Mouse (Mus musculus): ENCODE data around the gene Nsrp1.
"Not testable (repeated sequence)": the region's sequence is repeated elsewhere in the genome, so short reads cannot be mapped to it uniquely, and the experiment has no call there.

Gene Nsrp1

GRCm38 (mm10) chr11:77078273-77079134 lies at the start of gene Nsrp1:
Gene Nsrp1 (minus strand): TSS chr11:77078435.
- peak; percentile 89 to 93 for DNase-seq

- DNase-seq: no peak
These were observed 32.9 kb upstream of the Nsrp1 start for GRCm38 (mm10) chr11:77111141-77111540.

GRCm38 (mm10) chr11:77108442-77108841 lies 30.2 kb upstream of the Nsrp1 start:
- no peak for DNase-seq

DNA sequence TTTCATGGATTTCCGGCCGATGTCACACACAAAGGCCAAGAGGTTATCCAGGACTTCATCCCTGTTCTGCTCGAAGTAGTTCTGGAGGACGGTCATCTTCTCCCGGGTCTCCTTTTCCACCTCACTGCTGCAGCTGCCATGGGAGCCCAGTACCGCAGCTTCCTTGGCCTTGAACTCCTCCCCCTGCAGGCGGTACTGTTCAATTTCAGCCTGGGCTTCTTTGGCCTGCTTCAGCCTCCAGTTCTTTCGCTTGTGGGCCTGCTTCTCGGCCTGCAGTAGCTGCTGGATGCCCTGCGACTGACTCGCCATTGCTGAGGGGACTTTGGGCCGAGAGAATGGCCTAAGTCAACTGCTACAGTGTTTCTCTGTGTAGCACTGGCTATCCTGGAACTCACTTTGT lies 29.6 kb upstream of the Nsrp1 start:
- DNase-seq: not testable (repeated sequence)

GRCm38 (mm10) chr11:77106961-77107360 lies 28.7 kb upstream of the Nsrp1 start:
- DNase-seq: no peak

GRCm38 (mm10) chr11:77100137-77100937 lies 22.1 kb upstream of the Nsrp1 start:
- peak; percentile 66 to 89 for DNase-seq

DNA sequence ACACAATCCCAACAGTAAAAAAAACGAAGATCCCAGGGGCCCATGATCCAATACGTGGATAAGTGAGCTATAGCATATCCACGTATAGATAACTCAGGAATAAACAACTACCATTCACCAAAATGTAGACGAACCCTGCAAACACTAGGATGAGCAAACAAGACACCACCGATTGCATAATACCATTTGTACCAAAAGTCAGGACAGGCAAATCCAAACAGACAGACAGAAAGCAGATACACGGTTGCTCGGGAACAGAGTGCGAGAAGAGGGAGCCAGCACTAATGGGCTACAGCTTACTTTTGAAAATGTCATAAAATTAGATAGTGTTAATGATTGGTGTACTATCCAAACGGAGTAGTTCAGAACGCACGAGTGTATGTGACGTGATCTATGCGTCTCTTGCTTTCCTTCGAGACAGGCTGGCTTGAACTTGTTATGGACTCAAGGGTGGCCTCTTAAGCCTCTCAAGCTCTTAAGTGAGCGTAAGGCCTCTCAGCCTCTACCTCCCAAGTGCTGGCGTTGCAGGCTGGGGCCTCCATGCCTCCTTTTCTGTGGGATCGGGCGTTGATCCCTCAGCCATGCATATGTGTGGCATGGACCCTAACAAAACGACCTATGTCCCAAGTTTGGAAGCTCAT lies 20.2 kb upstream of the Nsrp1 start:
- no peak for DNase-seq

GRCm38 (mm10) chr11:77096991-77097390 lies 18.8 kb upstream of the Nsrp1 start:
- no peak for DNase-seq

DNA sequence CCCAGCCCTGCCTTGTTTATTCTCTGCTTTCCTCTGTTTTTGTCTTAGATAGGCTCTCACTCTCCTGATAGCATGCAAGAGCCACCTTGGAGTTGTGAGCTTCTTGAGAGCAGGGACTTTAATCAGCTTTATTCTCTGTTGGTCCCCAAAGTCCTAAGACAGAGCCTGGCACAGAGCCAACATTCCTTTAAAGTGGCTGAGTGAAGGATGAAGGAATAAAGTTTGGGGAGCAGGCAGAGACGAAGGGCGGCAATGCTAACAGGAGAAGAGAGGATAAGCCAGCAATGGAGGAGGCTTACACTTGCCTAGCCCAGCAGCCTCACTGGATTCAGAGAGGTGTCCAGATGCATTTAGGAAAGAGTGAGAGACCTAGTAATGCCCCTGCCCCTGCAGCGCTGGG lies 18.3 kb upstream of the Nsrp1 start:
- no peak for DNase-seq

DNA sequence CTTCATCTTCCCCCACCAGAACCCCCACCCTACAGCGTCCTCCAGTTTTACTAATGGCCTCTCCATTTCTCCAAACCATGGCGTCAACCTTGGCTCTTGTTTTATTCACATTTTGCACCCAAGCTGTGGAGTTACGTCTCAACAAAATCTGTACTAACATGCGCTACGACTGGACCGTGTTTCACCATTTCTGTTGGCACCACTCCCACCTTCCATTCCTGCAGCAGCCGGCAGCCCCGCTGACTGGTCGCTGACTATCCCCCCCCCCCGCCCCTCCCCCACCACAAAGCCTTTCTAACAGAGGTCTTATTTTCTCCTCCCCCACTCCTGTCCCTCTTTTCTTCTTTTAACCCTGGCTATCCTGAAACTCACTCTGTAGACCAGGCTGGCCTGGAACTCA lies 17.0 kb upstream of the Nsrp1 start:
- no peak for DNase-seq

GRCm38 (mm10) chr11:77094136-77094535 lies 15.9 kb upstream of the Nsrp1 start:
- no peak for DNase-seq

- DNase-seq: peak in 1 of 2 experiments; percentile 14
These were observed 15.0 kb upstream of the Nsrp1 start for GRCm38 (mm10) chr11:77093208-77093607.

GRCm38 (mm10) chr11:77089162-77089561 lies 10.9 kb upstream of the Nsrp1 start:
- DNase-seq: no peak

DNA sequence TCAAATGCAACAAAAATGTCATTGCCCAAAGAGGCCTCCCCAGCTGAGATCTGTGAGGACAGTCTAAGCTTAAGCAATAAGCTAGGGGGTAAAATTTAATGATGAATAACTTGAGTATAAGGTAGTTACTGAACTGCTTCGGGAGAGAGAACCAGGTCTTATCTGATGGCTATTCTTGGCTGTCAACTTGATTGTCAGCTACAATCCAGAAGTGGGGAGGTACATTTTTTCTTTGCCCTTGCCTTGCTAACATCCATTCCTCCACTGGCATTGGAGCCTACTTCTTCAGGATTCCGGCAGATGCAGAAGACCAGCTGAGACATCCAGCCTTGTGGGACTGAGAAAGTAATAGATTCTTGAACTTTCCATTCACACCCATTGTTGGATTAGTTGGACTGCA lies 8.8 kb upstream of the Nsrp1 start:
- DNase-seq: no peak

GRCm38 (mm10) chr11:77084001-77084682 lies 5.9 kb upstream of the Nsrp1 start:
- DNase-seq: no peak

- no peak for DNase-seq
These were observed 1.1 kb upstream of the Nsrp1 start for GRCm38 (mm10) chr11:77079361-77079760.

DNA sequence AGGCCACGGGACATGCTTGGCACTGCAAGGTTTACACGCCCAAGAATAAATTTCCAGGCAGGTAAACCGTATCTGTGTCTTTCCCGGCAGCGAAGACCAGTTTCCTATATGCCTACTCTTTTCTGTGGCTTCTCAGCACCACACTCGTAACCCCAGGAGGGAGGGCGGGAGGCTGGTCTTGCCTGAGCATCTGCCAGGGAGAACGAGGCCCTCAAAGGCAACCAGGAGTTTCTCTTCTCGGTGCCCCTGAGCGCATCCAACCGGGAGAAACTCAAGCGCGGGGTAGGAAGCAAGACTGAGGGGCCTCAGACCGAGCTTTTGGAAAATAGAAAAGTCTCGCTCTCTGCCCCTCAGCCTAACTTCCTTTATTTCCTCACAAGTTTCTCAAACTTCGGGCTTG lies 443 bp downstream of the Nsrp1 start:
- peak in 1 of 2 experiments; percentile 15 for DNase-seq

DNA sequence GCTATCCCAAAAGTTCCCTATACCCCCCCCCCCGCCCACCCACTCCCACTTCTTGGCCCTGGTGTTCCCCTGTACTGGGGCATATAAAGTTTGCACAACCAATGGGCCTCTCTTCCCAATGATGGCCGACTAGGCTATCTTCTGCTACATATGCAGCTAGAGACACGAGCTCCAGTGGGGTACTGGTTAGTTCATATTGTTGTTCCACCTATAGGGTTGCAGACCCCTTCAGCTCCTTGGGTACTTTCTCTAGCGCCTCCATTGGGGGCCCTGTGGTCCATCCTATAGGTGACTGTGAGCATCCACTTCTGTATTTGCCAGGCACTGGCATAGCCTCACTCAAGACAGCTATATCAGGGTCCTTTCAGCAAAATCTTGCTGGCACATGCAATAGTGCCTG lies 904 bp downstream of the Nsrp1 start:
- DNase-seq: not testable (repeated sequence)

- peak in 1 of 2 experiments; percentile 15 for DNase-seq
These were observed 7.5 kb downstream of the Nsrp1 start for GRCm38 (mm10) chr11:77070721-77071120.

GRCm38 (mm10) chr11:77068825-77069224 lies 9.4 kb downstream of the Nsrp1 start:
- DNase-seq: no peak

- DNase-seq: no peak
These were observed 14.8 kb downstream of the Nsrp1 start for GRCm38 (mm10) chr11:77063406-77063805.

- DNase-seq: no peak
These were observed 16.3 kb downstream of the Nsrp1 start for GRCm38 (mm10) chr11:77061951-77062350.

- DNase-seq: peak in 1 of 2 experiments; percentile 18
These were observed 35.4 kb downstream of the Nsrp1 start for GRCm38 (mm10) chr11:77042816-77043215.

Data from kidney, adult 8-10 months (tissue).